Mouse (Mus musculus): Measurements from ENCODE around the gene Ifnl2. TPM values are rescaled to one million over a fixed set of nuclear protein-coding genes. Genes with fewer than 3 reads are reported as not detected.

Gene Ifnl2
- total RNA-seq, 2 experiments from 2014 or later, result not detected

DNA sequence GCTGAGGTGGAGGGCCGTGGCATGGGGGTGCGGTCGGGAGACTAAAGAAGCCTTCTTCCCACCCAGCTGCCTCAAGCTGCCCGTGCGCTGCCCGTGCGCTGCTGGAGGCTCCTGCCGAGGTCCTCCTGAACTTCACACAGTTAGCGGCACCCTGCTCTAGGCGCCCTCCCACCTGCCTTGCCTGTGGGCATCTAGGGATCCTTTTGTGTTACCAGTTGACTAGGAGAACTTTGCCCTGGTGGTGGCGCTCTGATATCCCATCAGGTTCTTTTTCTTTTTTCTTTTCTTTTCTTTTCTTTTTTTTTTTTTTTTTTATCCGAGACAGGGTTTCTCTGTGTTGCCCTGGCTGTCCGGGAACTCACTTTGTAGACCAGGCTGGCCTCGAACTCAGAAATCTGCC, 19.4 kb downstream of the Ifnl2 start:
- DNase-seq, result no peak

DNA sequence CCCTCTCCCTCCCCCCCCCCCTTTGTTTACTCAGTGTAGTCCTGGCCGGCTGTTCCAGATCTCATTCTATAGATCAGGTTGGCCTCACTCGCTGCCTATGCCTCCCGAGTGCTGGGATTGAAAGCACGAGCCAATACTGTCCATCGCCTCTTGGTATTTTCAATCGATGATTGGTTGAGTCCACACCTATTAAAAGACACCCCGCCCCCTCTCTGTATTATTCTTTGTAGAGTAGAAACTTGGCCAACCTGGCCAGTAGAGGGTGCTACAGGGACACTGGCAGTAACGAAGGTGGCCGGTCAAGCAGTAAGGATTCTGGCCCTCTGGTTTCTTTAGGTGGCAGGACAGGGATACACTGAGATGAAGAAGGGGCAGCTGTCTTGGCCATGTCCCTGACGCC, 19.8 kb downstream of the Ifnl2 start:
- peak; percentile 73 for DNase-seq

DNA sequence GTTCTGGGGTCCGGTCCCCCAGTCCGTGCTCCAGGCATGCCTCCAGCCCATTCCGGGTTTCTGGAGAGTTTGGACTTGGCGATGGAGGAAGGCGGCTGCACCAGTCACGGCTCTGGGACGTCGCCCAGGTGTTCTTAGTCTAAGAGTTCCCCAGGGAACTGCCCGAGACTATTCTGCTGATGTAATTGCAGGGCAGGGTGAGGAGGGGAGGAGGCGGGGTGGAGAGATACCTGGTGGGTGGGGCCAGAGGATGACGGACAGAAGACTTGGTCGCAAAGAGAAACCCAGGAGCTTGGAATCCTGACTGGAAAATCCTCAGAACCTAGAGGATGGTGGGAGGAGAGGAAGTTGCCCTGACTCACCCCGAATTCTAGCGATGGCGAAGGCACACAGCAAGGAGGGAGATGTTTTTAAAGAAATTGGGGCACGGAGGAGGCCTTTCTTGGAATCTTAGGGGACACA, 22.2 kb downstream of the Ifnl2 start:
- peak; percentile 37 for DNase-seq

DNA sequence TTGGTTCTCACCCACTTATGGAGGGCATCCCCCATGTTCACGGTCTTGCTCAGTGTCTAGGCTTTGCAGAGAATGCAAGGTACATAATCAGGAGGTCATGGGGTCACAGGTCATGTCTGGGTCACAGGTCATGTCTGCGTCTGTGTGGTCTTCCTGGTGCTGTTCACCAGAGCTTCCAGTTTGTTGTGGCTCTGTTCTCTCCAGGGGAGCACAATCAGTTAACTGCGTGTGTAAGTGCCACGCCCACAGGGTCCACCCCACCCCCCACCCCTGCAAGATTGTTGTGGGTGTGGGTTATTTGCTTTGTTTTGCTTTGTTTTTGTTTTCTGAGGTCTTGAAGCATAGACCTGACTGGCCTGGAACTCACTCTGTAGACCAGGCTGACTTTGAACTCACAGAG, 26.1 kb downstream of the Ifnl2 start:
- DNase-seq, result no peak

DNA sequence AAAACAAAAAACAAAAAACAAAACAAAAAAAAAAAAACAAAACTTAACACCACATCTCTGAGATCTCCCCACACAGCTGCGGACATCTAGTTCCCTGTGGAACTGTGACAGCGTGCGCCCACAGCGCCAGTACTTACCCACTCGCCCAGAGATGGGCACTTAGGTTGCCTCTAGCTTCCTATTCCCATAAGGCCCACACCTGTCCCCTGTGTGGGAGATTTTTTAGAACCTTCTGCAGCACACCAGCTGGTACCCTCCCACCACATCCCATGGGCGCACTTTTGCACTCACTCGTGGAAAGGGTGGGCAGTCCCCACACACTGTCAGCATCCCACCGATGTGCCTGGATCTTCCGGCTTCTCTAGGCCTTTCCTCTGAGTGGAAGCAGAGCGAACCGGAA, 27.4 kb downstream of the Ifnl2 start:
- DNase-seq, result no peak

DNA sequence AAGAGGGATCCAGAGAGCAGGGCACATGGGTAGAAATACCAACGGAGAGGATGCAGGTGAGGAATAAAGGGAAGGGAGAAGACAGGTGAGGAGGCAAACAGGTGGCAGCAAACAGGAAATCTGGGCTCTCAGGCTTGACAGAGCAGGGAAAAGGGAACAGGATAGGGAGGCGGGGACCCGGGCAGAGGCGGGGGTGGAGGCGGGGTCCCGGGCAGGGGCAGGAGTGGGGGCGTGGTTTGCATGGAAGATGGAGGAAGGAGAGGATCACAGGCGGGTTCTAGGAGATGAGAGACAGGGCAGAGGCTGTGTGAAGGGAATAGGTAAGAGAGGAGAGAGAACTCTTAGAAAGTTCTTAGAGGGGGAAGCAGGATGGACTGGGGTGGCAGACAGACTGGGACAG, 31.4 kb downstream of the Ifnl2 start:
- DNase-seq, result peak; percentile 42

DNA sequence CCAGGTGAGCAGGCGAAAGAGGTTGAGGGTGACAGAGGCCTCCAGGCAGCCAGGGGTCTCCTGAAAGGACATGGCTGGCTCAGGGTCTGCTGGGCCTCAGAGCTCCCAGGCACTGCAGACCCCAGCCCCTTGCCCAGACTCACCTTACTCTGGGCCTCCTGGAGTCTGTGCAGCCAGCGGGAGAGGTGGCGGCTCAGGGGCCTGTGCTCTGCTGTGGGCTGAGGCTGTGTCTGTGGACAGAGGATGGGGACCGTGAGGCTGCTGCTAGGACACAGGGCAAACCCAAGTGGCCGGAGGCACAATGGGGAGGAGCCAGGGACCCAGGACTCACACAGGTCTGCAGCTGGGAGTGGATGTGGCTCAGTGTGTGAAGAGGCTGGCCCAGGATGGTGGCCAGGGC, 32.9 kb downstream of the Ifnl2 start:
- DNase-seq, result no peak

DNA sequence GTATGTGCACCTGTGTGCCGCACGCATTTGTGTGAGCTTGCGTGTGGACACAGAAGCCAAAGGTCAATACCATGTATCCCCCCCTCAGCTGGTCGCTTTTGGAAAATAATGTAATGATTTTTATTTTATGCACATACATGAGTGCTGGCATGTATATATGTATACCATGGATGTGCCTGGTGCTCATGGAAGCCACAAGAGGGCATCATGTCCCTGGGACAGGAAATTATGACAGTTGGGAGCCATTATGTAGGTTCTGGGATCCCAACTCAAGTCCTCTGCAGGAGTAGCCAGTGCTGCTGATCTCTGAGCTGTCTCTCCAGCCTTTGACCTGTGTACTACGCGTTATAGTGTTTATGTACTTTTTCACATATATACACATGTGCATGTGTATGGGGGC, 34.1 kb downstream of the Ifnl2 start:
- no peak for DNase-seq

DNA sequence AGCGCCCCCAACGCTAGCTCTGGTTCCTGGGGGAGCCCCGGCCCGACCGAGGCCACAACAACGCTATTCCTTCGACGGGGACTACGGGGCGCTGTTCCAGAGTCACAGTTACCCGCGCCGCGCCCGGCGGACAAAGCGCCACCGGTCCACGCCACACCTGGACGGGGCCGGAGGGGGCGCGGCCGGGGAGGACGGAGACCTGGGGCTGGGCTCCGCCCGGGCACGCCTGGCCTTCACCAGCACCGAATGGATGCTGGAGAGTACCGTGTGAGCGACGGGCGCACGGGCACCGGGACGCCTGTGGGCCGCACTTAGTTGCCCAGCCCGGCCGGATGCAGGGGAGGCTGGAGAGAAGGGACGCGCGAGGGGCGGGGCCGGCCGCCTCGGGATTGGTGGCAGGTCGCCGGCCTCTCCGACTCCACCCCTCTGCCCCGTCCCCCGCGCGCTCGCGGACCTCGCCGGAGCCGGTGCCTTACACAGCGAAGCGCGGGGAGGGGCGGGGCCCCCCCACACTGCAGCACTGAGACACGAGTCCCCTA, 43.0 kb downstream of the Ifnl2 start:
- DNase-seq, result peak; percentile 83

DNA sequence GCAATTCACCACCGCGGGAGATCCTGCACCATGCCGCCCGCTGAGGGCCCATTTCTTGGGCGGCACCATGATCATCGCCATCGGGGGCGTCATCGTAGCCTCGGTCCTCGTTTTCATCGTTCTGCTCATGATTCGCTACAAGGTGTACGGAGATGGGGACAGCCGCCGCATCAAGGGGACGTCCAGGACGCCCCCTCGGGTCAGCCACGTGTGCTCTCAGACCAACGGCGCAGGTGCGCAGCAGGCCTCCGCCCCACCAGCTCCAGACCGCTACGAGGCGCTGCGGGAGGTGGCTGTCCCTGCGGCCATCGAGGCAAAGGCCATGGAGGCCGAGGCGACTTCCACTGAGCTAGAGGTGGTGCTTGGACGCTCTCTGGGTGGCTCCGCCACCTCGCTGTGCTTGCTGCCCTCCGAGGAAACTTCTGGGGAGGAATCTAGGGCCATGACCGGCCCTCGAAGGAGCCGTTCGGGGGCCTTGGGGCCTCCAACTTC, 43.5 kb downstream of the Ifnl2 start:
- no peak for DNase-seq

DNA sequence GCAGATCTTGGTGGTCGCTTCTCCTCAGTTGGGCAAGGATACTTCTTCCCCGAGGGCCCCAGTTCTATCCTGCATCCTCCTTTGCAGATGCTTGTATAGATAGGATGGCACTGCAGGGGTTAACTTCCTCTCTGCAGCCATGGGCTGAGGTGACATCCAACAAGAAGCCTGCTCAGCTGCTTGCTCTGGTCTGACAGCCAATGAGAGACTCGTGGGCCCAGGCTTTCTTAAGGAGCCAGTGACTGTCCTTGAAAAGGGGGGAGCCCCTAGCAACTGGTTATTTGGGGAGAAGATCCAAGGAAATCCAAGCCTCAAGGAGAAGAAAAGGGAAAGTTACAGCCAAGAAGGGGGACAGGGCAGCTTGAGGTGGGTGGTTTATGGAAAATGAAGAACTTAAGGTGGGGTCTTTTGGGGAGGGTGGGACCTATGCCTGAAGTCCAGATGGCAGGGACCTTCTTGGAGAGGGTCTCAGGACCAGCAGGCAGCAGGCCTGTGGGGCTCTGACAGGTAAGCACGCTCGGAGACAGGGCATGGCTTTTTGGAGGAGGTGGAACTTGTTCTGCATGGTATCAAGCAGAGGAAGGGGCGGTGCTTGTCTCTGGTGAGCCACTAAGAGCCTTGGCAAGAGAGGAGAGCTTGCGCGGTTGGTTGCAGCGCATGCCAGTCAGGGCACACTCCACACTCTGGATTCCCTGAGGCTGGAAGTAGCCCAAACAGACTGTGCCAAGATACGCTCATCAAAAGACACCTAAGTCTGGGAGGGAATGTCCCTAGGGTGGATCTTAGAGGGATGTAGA, 45.6 kb downstream of the Ifnl2 start:
- DNase-seq, result peak; percentile 79

DNA sequence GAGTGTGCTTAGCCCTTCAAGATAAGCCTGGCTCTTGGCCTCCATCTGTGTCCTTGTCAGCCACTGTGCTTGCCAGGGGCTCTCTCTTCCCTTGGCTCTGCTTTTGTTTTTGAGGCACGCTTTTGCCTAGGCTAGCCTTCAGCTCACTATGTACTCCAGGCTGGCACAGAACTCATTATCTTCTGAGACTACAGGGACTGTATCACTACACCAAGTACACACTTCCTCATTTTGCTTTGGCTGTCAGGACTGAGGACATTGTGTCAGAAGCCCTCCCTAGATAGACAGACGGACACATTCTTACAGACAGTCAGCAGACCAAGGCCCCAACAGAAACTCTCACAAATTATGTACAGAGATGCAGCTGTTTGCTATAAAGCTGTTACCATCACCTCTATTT, 47.5 kb downstream of the Ifnl2 start:
- no peak for DNase-seq

DNA sequence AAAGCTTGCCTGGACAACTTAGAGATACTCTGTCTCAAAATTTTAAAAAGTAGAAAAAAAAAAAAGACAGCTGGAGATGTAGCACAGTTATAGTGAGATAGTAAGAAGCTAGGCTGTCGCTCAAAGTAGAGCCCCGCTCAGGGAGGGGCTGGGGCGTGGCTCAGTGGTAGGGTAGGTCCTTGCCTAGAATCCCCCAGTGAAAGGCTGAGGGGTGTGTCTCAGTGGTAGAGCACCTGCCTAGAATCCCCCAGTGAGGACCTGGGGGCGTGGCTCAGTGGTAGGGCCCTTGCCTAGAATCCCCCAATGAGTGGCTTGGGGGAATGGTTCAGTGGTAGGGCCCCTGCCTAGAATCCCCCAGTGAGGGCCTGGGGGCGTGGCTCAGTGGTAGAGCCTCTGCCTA, 49.9 kb downstream of the Ifnl2 start:
- DNase-seq, result no peak

Other genes starting within 250 kb of the Ifnl2 start
- gene Eid2, start 242.6 kb downstream of the Ifnl2 start, total RNA-seq (2021), result 10 to 100 TPM; 22.8 to 34.9 TPM
- gene Eid2b, start 232.7 kb downstream of the Ifnl2 start, total RNA-seq (2021), result 10 to 100 TPM; 13.4 to 15.7 TPM
- gene Selenov, start 219.3 kb downstream of the Ifnl2 start, total RNA-seq (2021), result 1 to 10 TPM in 1 of 2 experiments, not detected in 1; 1.2 TPM
- gene Dll3, start 208.2 kb downstream of the Ifnl2 start, total RNA-seq (2021), result under 1 TPM; 0.33 to 0.36 TPM
- 100 to 1,000 TPM; 108 to 114 TPM for gene Timm50, start 198.4 kb downstream of the Ifnl2 start, total RNA-seq (2021)
- gene Supt5, start 171.7 kb downstream of the Ifnl2 start, total RNA-seq (2021), result 100 to 1,000 TPM in 1 of 2 experiments, 10 to 100 TPM in 1; 86.6 to 103 TPM
- gene Rps16, start 159.8 kb downstream of the Ifnl2 start, total RNA-seq (2021), result 1,000 to 10,000 TPM; 1,220 to 1,241 TPM
- gene Plekhg2, start 137.9 kb downstream of the Ifnl2 start, total RNA-seq (2021), result 10 to 100 TPM; 27.9 to 37.0 TPM
- 10 to 100 TPM; 11.4 to 27.2 TPM for gene Zfp36, start 130.2 kb downstream of the Ifnl2 start, total RNA-seq (2021)
- 10 to 100 TPM; 19.8 to 25.9 TPM for gene Med29, start 117.7 kb downstream of the Ifnl2 start, total RNA-seq (2021)
- gene Paf1, start 117.5 kb downstream of the Ifnl2 start, total RNA-seq (2021), result 10 to 100 TPM; 56.5 to 59.2 TPM
- 10 to 100 TPM; 23.3 to 24.7 TPM for gene Gmfg, start 73.0 kb downstream of the Ifnl2 start, total RNA-seq (2021)
- 10 to 100 TPM in 1 of 2 experiments, 1 to 10 TPM in 1; 9.2 to 13.0 TPM for gene Lrfn1, start 58.5 kb downstream of the Ifnl2 start, total RNA-seq (2021)
- not detected for gene Ifnl3, start 12.4 kb upstream of the Ifnl2 start, total RNA-seq (2021)
- not detected for gene Sycn, start 30.4 kb upstream of the Ifnl2 start, total RNA-seq (2021)
- gene Nccrp1, start 36.8 kb upstream of the Ifnl2 start, total RNA-seq (2021), result not detected
- 10 to 100 TPM; 45.5 to 49.6 TPM for gene Samd4b, start 87.7 kb upstream of the Ifnl2 start, total RNA-seq (2021)
- 10 to 100 TPM; 19.4 to 20.4 TPM for gene Pak4, start 87.7 kb upstream of the Ifnl2 start, total RNA-seq (2021)
- gene Acp7, start 120.9 kb upstream of the Ifnl2 start, total RNA-seq (2021), result not detected
- 1 to 10 TPM; 1.0 to 2.0 TPM for gene Fbxo27, start 182.4 kb upstream of the Ifnl2 start, total RNA-seq (2021)
- gene Fbxo17, start 206.3 kb upstream of the Ifnl2 start, total RNA-seq (2021), result 1 to 10 TPM; 3.7 to 6.0 TPM
- 10 to 100 TPM; 63.8 to 72.4 TPM for gene Mrps12, start 231.4 kb upstream of the Ifnl2 start, total RNA-seq (2021)
- gene Sars2, start 231.5 kb upstream of the Ifnl2 start, total RNA-seq (2021), result 10 to 100 TPM; 17.5 to 23.7 TPM
- not detected for gene Ccer2, start 245.7 kb upstream of the Ifnl2 start, total RNA-seq (2021)